Mouse (Mus musculus) MN1 (cell line): ENCODE data around the gene Olfr1346.
"Not testable (repeated sequence)": the region's sequence is repeated elsewhere in the genome, so short reads cannot be mapped to it uniquely, and the experiment has no call there.

Experiments used
- DNase-seq: peaks from one replicate; pipeline ENCODE4 v3.0.0-alpha.2; 2016; ENCODE audit warnings: low spot score

The Olfr1346 gene

GRCm38 (mm10) chr7:6466951-6467350 lies at the start of gene Olfr1346:
Gene Olfr1346, plus strand, starts transcription at chr7:6467101.
- no peak for DNase-seq

- no peak for DNase-seq
Measured at GRCm38 (mm10) chr7:6419894-6420293, 47.0 kb upstream of the Olfr1346 start.

- no peak for DNase-seq
Measured at GRCm38 (mm10) chr7:6429381-6429780, 37.5 kb upstream of the Olfr1346 start.

GRCm38 (mm10) chr7:6430342-6430741 lies 36.6 kb upstream of the Olfr1346 start:
- DNase-seq = no peak

GRCm38 (mm10) chr7:6438388-6438787 lies 28.5 kb upstream of the Olfr1346 start, which contains the start of gene Olfr1344:
Gene Olfr1344, plus strand, starts transcription at chr7:6438688.
- no peak for DNase-seq

- no peak for DNase-seq
Measured at GRCm38 (mm10) chr7:6441173-6441572, 25.7 kb upstream of the Olfr1346 start.

GRCm38 (mm10) chr7:6447771-6448170 lies 19.1 kb upstream of the Olfr1346 start:
- no peak for DNase-seq

- no peak for DNase-seq
Measured at GRCm38 (mm10) chr7:6455868-6456267, 11.0 kb upstream of the Olfr1346 start, which contains the start of gene Olfr1336. Gene Olfr1336, plus strand, starts transcription at chr7:6456168.

- no peak for DNase-seq
Measured at GRCm38 (mm10) chr7:6456399-6456798, 10.5 kb upstream of the Olfr1346 start.

- not testable (repeated sequence) for DNase-seq
Measured at GRCm38 (mm10) chr7:6477633-6478032, 10.7 kb downstream of the Olfr1346 start.

- DNase-seq = no peak
Measured at GRCm38 (mm10) chr7:6486841-6487240, 19.9 kb downstream of the Olfr1346 start, which contains the start of gene Olfr5. Gene Olfr5, minus strand, starts transcription at chr7:6486941.

- DNase-seq = no peak
Measured at GRCm38 (mm10) chr7:6499655-6500054, 32.8 kb downstream of the Olfr1346 start, which contains the start of gene Olfr1347. Gene Olfr1347, minus strand, starts transcription at chr7:6499755.

- DNase-seq = no peak
Measured at GRCm38 (mm10) chr7:6508648-6509047, 41.7 kb downstream of the Olfr1346 start, which contains the start of gene Olfr1348. Gene Olfr1348, minus strand, starts transcription at chr7:6508748.

GRCm38 (mm10) chr7:6521666-6522065 lies 54.8 kb downstream of the Olfr1346 start:
- DNase-seq = no peak

- DNase-seq = no peak
Measured at GRCm38 (mm10) chr7:6522850-6523249, 55.9 kb downstream of the Olfr1346 start, which contains the start of gene Olfr1349. Gene Olfr1349, minus strand, starts transcription at chr7:6522950.

GRCm38 (mm10) chr7:6525001-6525400 lies 58.1 kb downstream of the Olfr1346 start:
- DNase-seq = no peak

- peak; percentile 8 for DNase-seq
Measured at GRCm38 (mm10) chr7:6526141-6526540, 59.2 kb downstream of the Olfr1346 start.
